Mouse (Mus musculus): ENCODE data around the gene Actr2. TPM values are rescaled to one million over a fixed set of nuclear protein-coding genes. Genes with fewer than 3 reads are reported as not detected.
A peak's percentile ranks its signal among the peaks of the same experiment; 100 is the strongest.

The Actr2 gene
- polyA plus RNA-seq, 1 experiment from 2014 or later, result 137 TPM

GRCm38 (mm10) chr11:20043256-20043655 lies 69.5 kb downstream of the Actr2 start:
- Histone ChIP-seq H3K36me3 (ENCODE audit: control insufficient read depth, insufficient read depth, low read length) (no peaks in the 10 kb centered on the region), H3K27me3 (ENCODE audit: control insufficient read depth, insufficient read depth, low read length) (no peaks in the 10 kb centered on the region), H3K9me3 (replicated peaks; ENCODE audit: control insufficient read depth, low read length) (no peaks in the 10 kb centered on the region), H3K4me3 (replicated peaks; ENCODE audit: low read length) (no peak overlapping the region), H3K4me2 (ENCODE audit: low read depth, low read length) (no peak overlapping the region), H3K4me1 (ENCODE audit: control insufficient read depth, insufficient read depth, low read length) (peaks cover 8% of the 10 kb centered on the region), H3K9ac (ENCODE audit: low read length) (no peak overlapping the region), H3K27ac (ENCODE audit: low read length) (no peak overlapping the region)
- WGBS, result 81% methylated on average over 4 of the region's 4 CpGs
- ATAC-seq (ENCODE audit: insufficient read depth, low FRiP score), result no peak

DNA sequence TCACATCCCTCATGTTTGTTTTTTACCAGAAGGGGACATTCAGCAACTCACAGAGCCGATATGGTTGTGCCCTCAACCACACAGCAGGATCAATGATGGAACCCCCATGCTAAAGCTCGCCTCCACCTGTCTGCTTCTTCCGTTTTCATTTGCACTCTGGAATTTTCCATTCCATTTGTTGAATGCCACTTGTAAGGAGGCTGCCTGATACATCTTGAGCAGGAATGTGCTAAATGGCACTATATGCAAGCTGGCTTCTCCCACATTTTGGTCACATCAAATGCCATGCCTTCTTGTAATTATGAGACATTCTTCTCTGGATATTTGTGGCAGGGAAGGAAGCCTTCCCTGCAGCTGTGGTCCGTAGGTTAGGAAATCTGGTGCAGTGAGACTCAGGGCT lies 70.6 kb downstream of the Actr2 start:
- H3K4me3 ChIP-seq (replicated peaks; ENCODE audit: low read length), result no peak overlapping the region
- no peak overlapping the region for H3K9ac ChIP-seq (ENCODE audit: low read length)
- no peaks in the 10 kb centered on the region for H3K36me3 ChIP-seq (ENCODE audit: control insufficient read depth, insufficient read depth, low read length)
- no peak overlapping the region for H3K4me2 ChIP-seq (ENCODE audit: low read depth, low read length)
- H3K27me3 ChIP-seq (ENCODE audit: control insufficient read depth, insufficient read depth, low read length), result no peaks in the 10 kb centered on the region
- H3K9me3 ChIP-seq (replicated peaks; ENCODE audit: control insufficient read depth, low read length), result no peaks in the 10 kb centered on the region
- peaks cover 8% of the 10 kb centered on the region for H3K4me1 ChIP-seq (ENCODE audit: control insufficient read depth, insufficient read depth, low read length)
- 74% methylated on average over 4 of the region's 4 CpGs for WGBS
- ATAC-seq (ENCODE audit: insufficient read depth, low FRiP score), result no peak
- H3K27ac ChIP-seq (ENCODE audit: low read length), result no peak overlapping the region

DNA sequence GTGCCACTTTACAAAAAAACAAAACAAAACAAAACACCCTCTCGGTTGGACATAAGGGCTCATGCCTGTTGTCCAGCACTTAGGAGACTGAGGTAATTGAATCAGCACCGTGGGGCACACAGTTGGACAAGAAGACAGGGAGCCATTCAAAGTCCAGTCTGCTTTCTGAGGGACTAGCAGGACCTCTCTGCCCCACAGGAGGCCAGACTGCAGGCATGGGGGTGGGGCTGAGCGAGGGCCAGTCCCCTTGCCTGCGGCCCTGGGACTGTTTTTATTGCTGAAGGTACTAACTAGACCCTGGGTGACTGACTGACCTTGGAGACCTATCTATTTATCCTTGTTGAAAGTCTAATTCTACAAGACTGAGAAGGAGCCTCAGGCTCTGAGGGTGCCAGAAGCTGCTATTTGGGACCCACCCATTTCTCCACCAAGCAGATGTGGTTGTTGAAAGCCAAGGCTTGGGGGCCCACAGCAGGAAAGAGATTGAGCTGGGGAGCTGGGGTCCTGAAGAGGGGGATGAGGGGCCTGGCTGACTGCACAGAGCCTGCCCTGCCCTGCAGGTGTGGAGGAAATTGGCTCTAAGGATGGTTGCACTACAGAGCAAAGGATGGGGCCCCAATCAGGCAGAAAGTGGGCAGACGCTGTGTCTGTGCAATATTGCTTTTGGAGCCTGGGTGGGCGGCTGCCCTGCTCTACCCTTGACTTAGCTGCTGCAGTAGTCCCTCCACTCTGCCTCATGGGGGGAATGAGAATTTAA lies 71.4 kb downstream of the Actr2 start:
- H3K36me3 ChIP-seq (ENCODE audit: control insufficient read depth, insufficient read depth, low read length), result no peaks in the 10 kb centered on the region
- peaks cover 8% of the 10 kb centered on the region for H3K4me1 ChIP-seq (ENCODE audit: control insufficient read depth, insufficient read depth, low read length)
- H3K9me3 ChIP-seq (replicated peaks; ENCODE audit: control insufficient read depth, low read length), result no peaks in the 10 kb centered on the region
- no peaks in the 10 kb centered on the region for H3K27me3 ChIP-seq (ENCODE audit: control insufficient read depth, insufficient read depth, low read length)
- 41% methylated on average over 6 of the region's 6 CpGs for WGBS
- H3K27ac ChIP-seq (ENCODE audit: low read length), result no peak overlapping the region
- no peak; the same call in 1 of the 2 replicates for ATAC-seq (ENCODE audit: insufficient read depth, low FRiP score)
- no peak overlapping the region for H3K4me3 ChIP-seq (replicated peaks; ENCODE audit: low read length)
- 0 out of 2 replicates have a peak overlapping the region, but pooled peaks have one; percentile 7 for H3K9ac ChIP-seq (ENCODE audit: low read length)
- H3K4me2 ChIP-seq (ENCODE audit: low read depth, low read length), result no peak overlapping the region

- 41% methylated on average over 8 of the region's 8 CpGs for WGBS
- H3K27ac ChIP-seq (ENCODE audit: low read length), result no peak overlapping the region
Observed at GRCm38 (mm10) chr11:20038723-20039122, 74.0 kb downstream of the Actr2 start.

GRCm38 (mm10) chr11:20037739-20038138 lies 75.0 kb downstream of the Actr2 start:
- Histone ChIP-seq H3K27ac (ENCODE audit: low read length) (no peak overlapping the region), H3K4me2 (ENCODE audit: low read depth, low read length) (no peak overlapping the region), H3K9ac (ENCODE audit: low read length) (no peak overlapping the region), H3K4me1 (ENCODE audit: control insufficient read depth, insufficient read depth, low read length) (peaks cover 8% of the 10 kb centered on the region), H3K27me3 (ENCODE audit: control insufficient read depth, insufficient read depth, low read length) (no peaks in the 10 kb centered on the region), H3K9me3 (replicated peaks; ENCODE audit: control insufficient read depth, low read length) (no peaks in the 10 kb centered on the region), H3K36me3 (ENCODE audit: control insufficient read depth, insufficient read depth, low read length) (no peaks in the 10 kb centered on the region), H3K4me3 (replicated peaks; ENCODE audit: low read length) (no peak overlapping the region)
- 82% methylated on average over 4 of the region's 4 CpGs for WGBS
- no peak for ATAC-seq (ENCODE audit: insufficient read depth, low FRiP score)

More at GRCm38 (mm10) chr11:20038723-20039122, 74.0 kb downstream of the Actr2 start:
- Histone ChIP-seq H3K4me1 (ENCODE audit: control insufficient read depth, insufficient read depth, low read length) (peaks cover 8% of the 10 kb centered on the region), H3K9me3 (replicated peaks; ENCODE audit: control insufficient read depth, low read length) (no peaks in the 10 kb centered on the region), H3K36me3 (ENCODE audit: control insufficient read depth, insufficient read depth, low read length) (no peaks in the 10 kb centered on the region), H3K4me2 (ENCODE audit: low read depth, low read length) (no peak overlapping the region), H3K27me3 (ENCODE audit: control insufficient read depth, insufficient read depth, low read length) (no peaks in the 10 kb centered on the region), H3K4me3 (replicated peaks; ENCODE audit: low read length) (no peak overlapping the region), H3K9ac (ENCODE audit: low read length) (no peak overlapping the region)
- no peak; the same call in 1 of the 2 replicates for ATAC-seq (ENCODE audit: insufficient read depth, low FRiP score)

DNA sequence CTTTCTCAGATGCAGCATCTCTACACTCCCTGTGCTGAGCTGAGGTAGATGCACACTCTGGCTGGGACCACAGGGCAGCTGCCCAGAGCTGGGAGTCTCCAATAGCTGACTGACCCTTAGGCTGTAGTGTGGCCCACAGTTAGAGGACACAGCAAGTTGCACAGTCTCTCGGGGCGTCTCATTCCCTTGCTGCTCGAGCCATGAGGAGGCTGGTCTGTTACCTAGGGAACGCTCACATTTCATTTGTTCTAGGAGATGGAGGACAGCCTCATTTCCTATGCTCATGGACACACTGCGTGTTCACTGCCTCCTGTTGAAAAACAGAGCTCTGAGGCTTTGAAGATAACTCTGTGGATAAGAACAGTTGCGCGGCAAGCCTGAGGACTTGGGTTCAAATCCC lies 76.7 kb downstream of the Actr2 start:
- Histone ChIP-seq H3K4me1 (ENCODE audit: control insufficient read depth, insufficient read depth, low read length) (peaks cover under 1% of the 10 kb centered on the region; the same call in 1 of the 2 replicates), H3K9ac (ENCODE audit: low read length) (no peak overlapping the region), H3K4me2 (ENCODE audit: low read depth, low read length) (no peak overlapping the region), H3K27ac (ENCODE audit: low read length) (no peak overlapping the region), H3K27me3 (ENCODE audit: control insufficient read depth, insufficient read depth, low read length) (no peaks in the 10 kb centered on the region), H3K4me3 (replicated peaks; ENCODE audit: low read length) (no peak overlapping the region), H3K36me3 (ENCODE audit: control insufficient read depth, insufficient read depth, low read length) (no peaks in the 10 kb centered on the region; the same call in 1 of the 2 replicates), H3K9me3 (replicated peaks; ENCODE audit: control insufficient read depth, low read length) (no peaks in the 10 kb centered on the region)
- 76% methylated on average over 7 of the region's 7 CpGs for WGBS
- no peak for ATAC-seq (ENCODE audit: insufficient read depth, low FRiP score)

DNA sequence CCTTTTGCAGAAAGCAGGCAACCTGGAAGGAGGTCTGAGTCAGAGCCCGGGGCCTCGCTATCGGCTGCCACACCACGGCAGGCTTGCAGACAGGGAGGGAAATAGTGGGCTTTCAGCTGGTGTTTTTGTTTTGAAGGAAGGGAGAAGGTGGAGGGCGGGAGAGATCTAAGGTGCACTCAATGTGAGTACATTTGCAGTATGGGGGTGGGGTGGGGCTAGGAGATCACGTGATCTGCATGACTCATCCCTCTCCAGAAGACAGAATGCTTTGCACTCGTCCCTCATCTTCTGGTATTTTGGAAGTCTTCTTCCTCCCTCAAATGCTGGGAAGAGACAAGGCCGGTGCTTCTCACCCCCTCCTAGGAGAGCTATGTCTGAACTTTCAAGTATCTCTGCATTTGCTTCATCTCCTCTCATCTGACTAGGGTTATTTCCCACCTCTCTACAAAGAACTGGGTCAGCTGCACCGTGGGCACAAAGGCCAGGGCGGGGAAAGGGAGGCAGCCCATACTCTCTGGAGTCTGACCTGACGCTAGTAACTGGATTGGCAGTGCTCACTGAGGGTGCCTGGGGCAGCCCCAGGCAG lies 77.3 kb downstream of the Actr2 start:
- H3K27ac ChIP-seq (ENCODE audit: low read length), result no peak overlapping the region
- no peaks in the 10 kb centered on the region for H3K4me1 ChIP-seq (ENCODE audit: control insufficient read depth, insufficient read depth, low read length)
- no peaks in the 10 kb centered on the region; the same call in 1 of the 2 replicates for H3K36me3 ChIP-seq (ENCODE audit: control insufficient read depth, insufficient read depth, low read length)
- no peaks in the 10 kb centered on the region for H3K27me3 ChIP-seq (ENCODE audit: control insufficient read depth, insufficient read depth, low read length)
- H3K9me3 ChIP-seq (replicated peaks; ENCODE audit: control insufficient read depth, low read length), result no peaks in the 10 kb centered on the region
- no peak overlapping the region for H3K4me2 ChIP-seq (ENCODE audit: low read depth, low read length)
- no peak overlapping the region for H3K9ac ChIP-seq (ENCODE audit: low read length)
- H3K4me3 ChIP-seq (replicated peaks; ENCODE audit: low read length), result no peak overlapping the region
- no peak for ATAC-seq (ENCODE audit: insufficient read depth, low FRiP score)
- WGBS, result 43% methylated on average over 11 of the region's 11 CpGs

DNA sequence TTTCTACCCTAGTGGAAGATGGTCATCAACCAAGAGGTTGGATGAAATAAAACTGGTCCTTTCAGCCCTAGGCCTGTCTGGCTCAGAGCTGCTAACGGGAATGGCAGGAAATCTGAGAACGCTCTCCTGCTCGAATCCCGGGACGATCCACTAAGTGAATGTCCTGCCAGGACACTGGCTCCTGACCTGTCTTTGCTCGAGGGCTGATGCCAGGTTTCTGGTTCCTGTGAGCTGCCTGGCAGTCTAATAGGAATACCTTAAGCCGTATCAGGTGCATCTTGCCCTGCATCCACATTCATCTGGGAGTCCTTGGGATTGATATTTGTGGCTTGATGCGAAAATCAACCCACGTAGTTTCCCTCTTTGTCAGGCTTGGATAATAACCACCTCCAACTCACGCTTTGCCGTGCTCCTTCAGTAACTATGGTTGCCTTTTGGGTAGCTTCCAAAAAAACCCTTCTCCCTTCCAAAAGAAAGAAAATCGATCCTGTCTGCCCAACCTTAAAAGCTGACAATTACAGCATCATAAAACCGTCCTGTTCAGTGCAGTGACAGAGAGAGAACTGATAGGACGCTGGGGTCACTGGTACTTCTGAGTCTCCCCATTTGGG lies 78.3 kb downstream of the Actr2 start:
- Histone ChIP-seq H3K4me2 (ENCODE audit: low read depth, low read length) (no peak overlapping the region), H3K9me3 (replicated peaks; ENCODE audit: control insufficient read depth, low read length) (no peaks in the 10 kb centered on the region), H3K27ac (ENCODE audit: low read length) (no peak overlapping the region), H3K9ac (ENCODE audit: low read length) (no peak overlapping the region), H3K4me3 (replicated peaks; ENCODE audit: low read length) (no peak overlapping the region), H3K27me3 (ENCODE audit: control insufficient read depth, insufficient read depth, low read length) (no peaks in the 10 kb centered on the region), H3K4me1 (ENCODE audit: control insufficient read depth, insufficient read depth, low read length) (no peaks in the 10 kb centered on the region), H3K36me3 (ENCODE audit: control insufficient read depth, insufficient read depth, low read length) (no peaks in the 10 kb centered on the region; the same call in 1 of the 2 replicates)
- WGBS, result 70% methylated on average over 14 of the region's 14 CpGs
- ATAC-seq (ENCODE audit: insufficient read depth, low FRiP score), result no peak

DNA sequence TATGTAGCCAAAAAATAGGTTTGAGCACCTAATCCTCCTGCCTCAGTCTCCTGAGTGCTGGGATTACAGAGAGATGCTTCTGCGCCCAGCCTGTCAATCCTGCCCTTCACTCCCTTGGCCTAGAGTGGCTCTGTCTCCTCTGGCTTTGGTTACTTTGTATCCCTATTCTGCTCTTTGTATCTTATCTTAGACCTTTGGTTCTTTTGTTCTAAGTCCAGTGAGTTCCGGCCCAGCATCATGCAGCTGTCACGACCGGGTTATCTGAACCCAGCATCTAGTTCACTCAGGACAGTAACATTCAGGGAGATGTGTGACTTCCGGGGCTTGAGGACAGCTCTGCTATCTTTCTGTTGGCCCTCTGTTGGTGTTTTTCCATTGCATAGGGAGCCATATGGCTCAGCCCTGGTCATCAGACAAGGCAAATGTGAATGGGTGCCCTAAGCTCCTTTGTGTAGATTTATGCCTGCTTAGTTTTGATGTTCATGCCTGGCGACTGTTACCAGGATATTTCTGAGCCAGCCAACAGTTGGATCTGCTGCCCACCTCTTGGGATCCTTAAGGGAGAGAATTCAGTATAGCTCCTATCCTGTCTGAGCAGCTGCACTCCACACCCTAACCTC lies 79.1 kb downstream of the Actr2 start:
- Histone ChIP-seq H3K4me1 (ENCODE audit: control insufficient read depth, insufficient read depth, low read length) (no peaks in the 10 kb centered on the region), H3K4me2 (ENCODE audit: low read depth, low read length) (no peak overlapping the region), H3K9ac (ENCODE audit: low read length) (no peak overlapping the region), H3K36me3 (ENCODE audit: control insufficient read depth, insufficient read depth, low read length) (no peaks in the 10 kb centered on the region; the same call in 1 of the 2 replicates), H3K9me3 (replicated peaks; ENCODE audit: control insufficient read depth, low read length) (no peaks in the 10 kb centered on the region), H3K27me3 (ENCODE audit: control insufficient read depth, insufficient read depth, low read length) (no peaks in the 10 kb centered on the region), H3K4me3 (replicated peaks; ENCODE audit: low read length) (no peak overlapping the region), H3K27ac (ENCODE audit: low read length) (no peak overlapping the region)
- no peak for ATAC-seq (ENCODE audit: insufficient read depth, low FRiP score)
- WGBS, result 66% methylated on average over 6 of the region's 6 CpGs
